Mouse (Mus musculus) brain, embryonic 18.5 days (tissue): Measurements from ENCODE around the gene Hoxa3.

Experiments
- DNase-seq: peaks from one replicate; pipeline ENCODE4 v3.0.0-alpha.2; 2012; ENCODE audit warnings: low read depth, low spot score

The Hoxa3 gene

DNA sequence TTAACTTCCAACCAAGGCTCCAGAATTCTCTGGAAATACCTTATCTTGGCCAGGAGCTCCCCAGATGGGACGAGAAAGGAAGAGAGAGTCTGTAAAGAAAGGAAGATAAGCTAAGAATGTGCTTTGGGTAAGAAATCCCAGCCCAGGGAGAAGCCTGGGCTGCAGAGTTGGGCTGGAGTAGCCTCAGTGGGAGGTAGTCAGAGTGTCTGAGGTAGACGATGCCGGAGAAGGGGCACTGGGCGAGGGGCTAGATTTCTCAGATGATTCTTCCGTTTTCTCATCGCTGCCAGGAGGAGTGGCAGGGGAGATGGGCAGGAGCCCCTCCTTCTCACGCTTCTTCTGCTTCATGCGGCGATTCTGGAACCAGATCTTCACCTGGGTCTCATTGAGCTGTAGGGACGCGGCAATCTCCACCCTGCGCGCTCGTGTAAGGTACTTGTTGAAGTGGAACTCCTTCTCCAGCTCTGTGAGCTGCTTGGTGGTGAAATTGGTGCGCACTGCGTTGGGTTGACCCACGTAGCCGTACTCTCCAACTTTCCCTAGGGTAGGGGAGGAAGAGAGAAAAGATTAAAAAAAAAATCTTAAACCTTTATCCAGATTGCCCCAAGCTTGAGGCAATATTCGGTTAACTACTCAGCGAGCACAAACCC, 56.5 kb downstream of the Hoxa3 start:
- no peak for DNase-seq

DNA sequence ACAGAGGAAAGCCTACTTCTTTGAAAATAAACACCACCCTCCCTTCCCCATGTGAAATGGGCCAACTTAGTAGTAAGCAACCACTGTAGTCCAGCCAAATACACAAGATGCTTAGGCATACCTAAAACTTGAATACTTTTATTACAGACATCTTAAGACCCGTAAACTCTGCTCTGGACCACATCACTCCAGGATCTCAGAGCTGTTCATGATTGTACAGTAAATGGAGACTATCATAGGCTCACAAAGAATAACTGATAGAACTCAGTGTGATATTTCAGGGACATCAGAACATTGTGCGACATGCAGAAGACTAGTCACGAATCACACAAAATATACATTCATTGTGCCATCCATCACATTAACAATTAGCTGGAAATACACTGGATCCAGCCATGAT, 57.7 kb downstream of the Hoxa3 start:
- DNase-seq = no peak

DNA sequence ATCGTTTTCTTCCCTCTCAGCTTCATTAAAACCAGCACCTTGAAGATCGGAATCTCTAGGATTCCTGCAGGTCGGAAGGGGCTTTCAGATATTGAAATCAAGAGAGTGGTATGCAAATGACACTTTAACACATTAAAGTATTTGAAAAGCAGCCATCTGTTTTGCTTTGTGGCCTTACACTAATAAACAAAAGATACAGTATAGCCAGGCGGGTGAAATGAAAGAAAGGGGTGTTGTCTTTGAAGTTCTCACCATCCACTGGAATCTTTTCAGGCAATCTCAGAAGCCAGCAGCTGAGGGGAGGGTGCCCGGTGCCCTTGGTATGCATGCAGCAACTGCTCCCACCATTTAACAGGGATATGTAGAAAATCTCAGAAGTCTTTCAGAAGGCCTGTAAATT, 59.1 kb downstream of the Hoxa3 start:
- no peak for DNase-seq

DNA sequence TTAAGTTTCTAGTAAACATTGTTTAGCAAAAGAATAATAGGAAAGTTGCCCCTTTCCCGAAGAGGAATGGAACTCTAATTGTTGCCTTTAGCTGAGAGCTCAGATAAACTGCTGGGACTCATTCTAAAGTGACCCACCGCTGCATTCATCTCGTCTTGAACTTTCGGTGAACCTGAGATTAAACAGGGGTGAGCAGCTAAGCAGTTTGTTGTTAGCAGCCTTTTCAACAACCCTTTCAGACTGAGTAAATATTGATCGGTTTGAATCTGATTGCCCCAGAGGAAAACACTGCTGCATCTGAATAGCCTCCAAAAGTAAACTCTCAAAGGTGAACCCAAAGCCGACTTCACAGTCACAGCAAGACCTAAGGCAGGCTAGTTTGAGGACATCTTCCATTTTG, 59.9 kb downstream of the Hoxa3 start:
- DNase-seq = no peak

DNA sequence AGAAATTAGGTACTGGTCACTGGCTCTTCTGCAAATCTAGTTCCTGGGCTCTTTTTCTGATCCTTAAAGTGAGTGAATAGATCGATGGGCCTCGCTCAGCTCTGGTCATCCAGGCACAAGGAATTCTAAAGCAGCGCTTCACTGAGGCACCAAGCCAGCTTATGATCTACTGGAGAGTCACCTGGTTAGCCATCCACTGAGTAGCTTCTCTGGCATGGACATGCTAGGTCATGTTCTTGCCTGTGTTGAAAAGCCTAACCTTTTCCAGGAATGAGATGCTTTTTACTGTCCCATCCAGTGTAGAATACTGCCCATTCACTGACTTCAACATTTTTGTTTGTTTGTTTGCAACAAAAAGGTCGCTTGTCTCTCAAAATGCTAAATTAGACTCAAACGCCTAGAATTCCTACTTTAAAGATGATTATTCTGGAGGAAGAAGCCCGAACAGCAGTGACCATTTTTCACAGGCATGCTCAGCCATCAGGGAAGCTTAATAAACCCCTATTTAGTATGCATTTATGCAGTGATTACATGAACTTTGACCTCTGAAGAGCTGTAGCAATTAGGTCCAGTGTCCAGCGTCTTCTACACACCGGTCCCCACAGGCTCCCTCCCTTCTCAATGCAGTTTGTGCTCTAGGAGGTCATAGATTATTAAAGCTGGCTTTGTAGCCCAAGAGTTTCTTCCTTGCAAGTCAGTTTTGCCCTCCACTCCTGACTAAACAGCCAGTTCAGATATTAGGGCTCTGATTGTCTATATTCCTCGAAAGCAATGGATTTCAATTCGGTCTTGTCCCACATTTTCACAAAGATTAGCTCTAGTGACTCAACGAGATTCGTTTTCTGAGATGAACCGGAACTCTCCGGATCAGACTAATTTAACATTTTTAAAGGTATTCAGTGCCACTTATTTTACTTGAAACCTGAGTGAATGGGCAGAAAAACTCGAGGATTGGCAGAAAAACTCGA, 60.6 kb downstream of the Hoxa3 start:
- no peak for DNase-seq

DNA sequence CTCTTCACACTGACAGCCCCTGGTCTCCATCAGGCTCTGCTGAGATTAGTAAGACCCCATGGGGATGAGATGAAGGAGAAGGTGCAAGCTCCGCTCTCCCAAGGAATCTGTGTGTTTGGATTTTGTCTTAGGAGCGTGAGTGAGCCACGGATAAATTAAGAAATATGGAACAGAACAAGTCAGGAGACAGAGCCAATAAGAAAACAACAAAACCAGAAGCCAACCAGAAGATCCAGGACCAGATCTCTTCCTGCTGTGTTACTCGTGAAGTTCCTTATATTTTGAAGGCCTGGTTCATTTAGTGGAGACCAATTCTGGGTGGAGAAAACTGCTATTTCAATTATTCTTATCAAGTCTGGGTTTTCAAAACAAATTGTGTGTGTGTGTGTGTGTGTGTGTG, 61.6 kb downstream of the Hoxa3 start:
- no peak for DNase-seq

DNA sequence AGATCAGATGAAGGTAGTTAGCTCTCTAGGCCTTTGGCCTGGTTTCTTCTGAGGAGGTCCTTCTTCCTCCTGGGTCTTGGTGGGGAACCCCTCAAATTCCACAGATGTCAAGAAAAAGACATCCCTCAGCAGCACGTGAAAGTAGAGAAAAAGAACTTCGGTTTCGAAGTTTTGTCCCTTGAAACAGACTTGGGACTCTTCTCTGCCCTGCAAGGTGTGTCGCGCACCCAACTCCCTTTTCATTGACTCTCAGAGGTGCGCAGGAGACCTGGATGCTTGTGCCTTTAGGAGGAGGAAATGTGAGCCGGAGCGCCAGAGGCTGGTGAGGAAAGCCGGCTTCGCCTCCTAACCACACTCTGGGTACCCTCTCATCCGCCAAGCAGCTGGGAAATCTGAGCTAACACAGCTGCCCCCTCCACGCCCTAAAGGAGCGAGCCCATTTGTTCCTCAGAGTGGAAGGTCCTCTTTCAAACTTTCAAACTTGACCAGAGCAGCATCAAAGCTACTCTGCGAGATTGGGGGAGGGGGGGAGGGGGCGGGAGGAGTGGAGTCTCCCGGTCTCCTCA, 62.7 kb downstream of the Hoxa3 start:
- no peak for DNase-seq

DNA sequence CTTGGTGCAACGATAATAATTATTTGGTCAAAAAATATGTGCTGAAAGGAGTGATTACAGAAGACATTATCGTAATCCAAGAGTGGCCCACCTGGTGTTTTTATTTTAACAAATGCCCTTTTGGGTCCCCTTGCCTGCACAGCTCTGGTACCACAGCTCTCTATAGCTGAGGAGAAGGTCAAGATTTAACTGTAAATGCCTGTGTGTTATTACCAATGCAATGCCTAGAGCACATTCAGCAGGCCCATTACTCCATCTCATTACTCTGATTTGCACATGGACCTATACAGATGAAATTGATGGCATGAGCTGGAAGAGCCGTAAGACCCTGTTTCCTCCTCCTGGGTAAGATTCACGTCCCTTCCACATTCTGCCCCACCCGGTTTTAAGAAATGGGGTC, 74.0 kb downstream of the Hoxa3 start:
- no peak for DNase-seq

DNA sequence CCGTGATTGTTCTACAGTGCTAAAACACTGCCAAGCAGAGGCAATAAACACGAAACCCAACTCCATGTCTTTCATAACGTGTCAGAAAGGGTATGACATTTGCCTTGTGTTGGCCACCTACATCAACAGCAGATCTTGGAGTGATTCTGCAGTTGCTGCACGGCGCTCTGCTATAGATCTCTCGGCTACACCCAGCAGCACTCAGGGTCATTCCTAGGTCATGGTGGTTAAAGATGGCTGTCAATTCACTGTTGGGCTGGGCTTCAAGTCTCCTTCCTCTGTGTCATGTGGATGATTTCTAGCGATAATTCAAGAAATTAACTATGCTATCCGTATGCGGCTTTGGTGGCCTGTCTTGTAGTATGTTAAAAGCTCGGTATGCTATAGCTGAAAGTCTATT, 74.6 kb downstream of the Hoxa3 start:
- no peak for DNase-seq

DNA sequence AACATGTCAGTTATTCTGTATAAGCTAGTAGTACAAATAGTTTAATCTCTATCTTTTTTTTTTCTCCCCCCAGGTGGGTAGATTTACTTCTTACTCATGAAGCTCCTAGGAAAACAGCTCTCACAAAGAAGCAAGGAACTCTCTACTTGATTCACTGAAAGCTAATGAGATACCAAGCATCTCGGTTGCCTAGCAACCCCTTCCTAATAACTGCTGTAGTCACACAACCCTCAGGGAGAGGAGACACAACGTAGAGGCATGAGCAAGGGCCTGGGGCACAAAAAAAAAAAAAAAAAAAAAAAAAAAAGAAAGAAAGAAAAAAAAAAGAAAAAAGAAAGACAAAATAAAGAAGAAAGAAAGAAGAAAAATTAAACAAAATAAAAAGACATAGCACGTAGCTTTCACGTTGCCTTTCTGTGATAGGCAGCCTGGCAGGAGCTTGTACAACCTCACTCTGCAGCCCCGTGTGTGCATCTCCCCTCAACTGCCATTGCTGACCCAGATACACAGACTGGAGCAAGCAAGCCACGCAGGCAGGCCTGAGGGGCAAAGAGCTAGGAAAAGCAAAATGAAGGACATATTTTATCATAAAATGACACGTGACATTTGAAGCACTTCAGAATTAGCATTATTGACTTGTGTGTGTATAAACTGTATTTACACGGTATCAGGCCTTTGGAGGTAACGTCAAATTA, 75.1 kb downstream of the Hoxa3 start:
- DNase-seq = no peak

DNA sequence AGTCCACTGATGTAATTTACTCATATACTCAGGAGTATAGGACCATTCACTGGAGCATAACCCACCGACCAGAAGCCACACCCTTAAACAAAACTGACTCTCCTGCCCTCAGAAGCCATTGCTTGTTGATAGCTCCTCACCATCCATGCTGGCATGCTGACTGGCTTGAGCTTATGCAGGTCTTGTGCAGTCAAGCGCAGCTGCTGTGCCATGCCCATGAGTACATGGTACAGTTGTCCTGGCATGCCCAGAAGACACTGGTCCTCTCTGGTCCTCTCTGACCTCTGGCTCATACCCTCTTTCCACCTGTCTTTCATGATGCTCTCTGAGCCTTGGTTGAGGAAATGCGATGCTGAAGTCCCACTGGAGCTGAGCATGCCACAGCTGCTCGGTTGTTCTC, 89.5 kb downstream of the Hoxa3 start:
- no peak for DNase-seq

DNA sequence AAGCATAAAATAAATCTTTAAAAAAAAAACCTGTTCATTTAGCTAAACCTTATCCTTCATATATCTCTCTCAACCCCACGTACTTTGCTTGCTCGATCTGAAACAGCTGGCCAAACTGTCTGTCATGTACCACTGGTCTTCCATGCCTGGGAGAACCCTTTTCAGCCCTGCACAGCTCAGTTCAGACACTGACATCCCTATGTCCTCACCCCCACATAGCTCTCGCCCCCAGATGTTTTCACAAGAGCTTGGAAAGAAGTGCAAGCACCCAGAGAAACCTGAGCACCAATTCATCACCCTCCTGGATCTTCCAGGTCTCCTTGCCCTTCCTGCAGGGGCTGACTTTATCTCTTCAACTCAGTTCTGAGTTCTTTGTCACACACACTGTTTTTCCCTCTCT, 92.0 kb downstream of the Hoxa3 start:
- no peak for DNase-seq
